Mouse (Mus musculus) liver, embryonic 15.5 days (tissue): ENCODE results near the gene Hspa4. TPM values are rescaled to one million over a fixed set of nuclear protein-coding genes. Genes with fewer than 3 reads are reported as not detected.
A peak's percentile ranks its signal among the peaks of the same experiment; 100 is the strongest.
"Not testable (repeated sequence)": the region's sequence is repeated elsewhere in the genome, so short reads cannot be mapped to it uniquely, and the experiment has no call there.

Source experiments
- ATAC-seq: fragments of 200-750 bp; cut with Nextera tagmentation; 2 replicates; pipeline ENCODE4 v1.8.0; 2017; ENCODE audit warnings: moderate number of reproducible peaks, mild to moderate bottlenecking, moderate library complexity; ENCODE audit not compliant: insufficient read depth
- H3K27ac ChIP-seq: fragments of 300-500 bp; sonication (generic); replicated peaks from 2 replicates; pipeline ENCODE4 v1.5.1; 2015; ENCODE audit warnings: mild to moderate bottlenecking, inconsistent platforms
- H3K27me3 ChIP-seq: fragments of 300-500 bp; sonication (generic); 2 replicates; pipeline ENCODE4 v1.6.1; 2015; ENCODE audit warnings: mild to moderate bottlenecking, inconsistent platforms
- H3K36me3 ChIP-seq: fragments of 300-500 bp; sonication (generic); replicated peaks from 2 replicates; pipeline ENCODE4 v1.6.1; 2015; ENCODE audit warnings: moderate library complexity, mild to moderate bottlenecking, inconsistent platforms
- H3K4me1 ChIP-seq: fragments of 300-500 bp; sonication (generic); replicated peaks from 2 replicates; pipeline ENCODE4 v1.6.1; 2015; ENCODE audit warnings: inconsistent platforms
- H3K4me2 ChIP-seq: fragments of 300-500 bp; sonication (generic); 2 replicates; pipeline ENCODE4 v1.6.1; 2015; ENCODE audit warnings: moderate library complexity, mild to moderate bottlenecking, inconsistent platforms
- H3K4me3 ChIP-seq: fragments of 300-500 bp; sonication (generic); replicated peaks from 2 replicates; pipeline ENCODE4 v1.5.1; 2015; ENCODE audit warnings: mild to moderate bottlenecking, inconsistent platforms
- H3K9ac ChIP-seq: fragments of 300-500 bp; sonication (generic); 2 replicates; pipeline ENCODE4 v1.6.1; 2015; ENCODE audit warnings: moderate library complexity, mild to moderate bottlenecking, inconsistent platforms
- H3K9me3 ChIP-seq: fragments of 300-500 bp; sonication (generic); replicated peaks from 2 replicates; pipeline ENCODE4 v1.6.1; 2016; ENCODE audit warnings: inconsistent platforms
- WGBS: fragments of 180-500 bp; shearing (Covaris S2); methylation state at CpG from one replicate; pipeline ENCODE4 v1.1.7; 2015; ENCODE audit warnings: mixed read lengths; ENCODE audit not compliant: insufficient replicate concordance; 5-methylcytosine and 5-hydroxymethylcytosine counted together
- polyA plus RNA-seq: library from polyadenylated mRNA; unstranded; fragments of >200 nt; fragmentation: Nextera tagmentation; extraction: Ambion mirVana; gene quantifications from 2 replicates; pipeline ENCODE4 v1.2.1, GENCODE M21; 2015

Hspa4 gene
- polyA plus RNA-seq, 1 experiment from 2014 or later: 41.7 TPM

DNA sequence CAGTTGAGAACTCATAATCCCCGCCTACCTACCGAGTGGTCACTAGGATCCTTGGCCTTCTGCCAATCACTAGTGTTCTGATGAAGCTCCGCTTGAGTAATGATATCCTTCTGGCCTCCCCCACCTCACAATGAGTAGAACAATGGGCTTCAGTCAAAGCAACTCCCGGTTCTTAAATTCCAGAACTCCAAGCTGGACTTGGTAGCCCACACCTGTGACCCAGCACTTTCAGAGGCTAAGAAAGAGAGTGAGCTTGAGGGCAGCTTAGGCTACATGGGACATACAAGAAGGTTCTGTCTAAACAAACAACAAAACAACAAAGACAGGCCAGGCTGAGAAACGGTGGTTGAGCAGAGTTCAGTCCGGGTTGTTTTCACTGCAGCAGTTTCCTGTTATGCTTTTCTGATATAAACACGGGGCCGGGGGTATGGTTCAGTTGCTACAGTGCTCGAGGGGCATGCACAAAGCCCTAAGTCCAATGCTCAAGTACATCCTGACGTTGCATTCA lies 7.4 kb upstream of the Hspa4 start:
- ATAC-seq: no peak
- H3K36me3 ChIP-seq: no peaks in the 10 kb centered on the region
- peaks cover 14% of the 10 kb centered on the region; the same call in 1 of the 2 replicates for H3K4me1 ChIP-seq
- no peak overlapping the region for H3K4me2 ChIP-seq
- no peak overlapping the region for H3K9ac ChIP-seq
- 35% methylated on average over 10 of the region's 10 CpGs for WGBS
- no peaks in the 10 kb centered on the region for H3K9me3 ChIP-seq
- no peak overlapping the region for H3K4me3 ChIP-seq
- H3K27ac ChIP-seq: 0 out of 2 replicates have a peak overlapping the region, but pooled peaks have one; percentile 48
- no peaks in the 10 kb centered on the region; the same call in 1 of the 2 replicates for H3K27me3 ChIP-seq

DNA sequence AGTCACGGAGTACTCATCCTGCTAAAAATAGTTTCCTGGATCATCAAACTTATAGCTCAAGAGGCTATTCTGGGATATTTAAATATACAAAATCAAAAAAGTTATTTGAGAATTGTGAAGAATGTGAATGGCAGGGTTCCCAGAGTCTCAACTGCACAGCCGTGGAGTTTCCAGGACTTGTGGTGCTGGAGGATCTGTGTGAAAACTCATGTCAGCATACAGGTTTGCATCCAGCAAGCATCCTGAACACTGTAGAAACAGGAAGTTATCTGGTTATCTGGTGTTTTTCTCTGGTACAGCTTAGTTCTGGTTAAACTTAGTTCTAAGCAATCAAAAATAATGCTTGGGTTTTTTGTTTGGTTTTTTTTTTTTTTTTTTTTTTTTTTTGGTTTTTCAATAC lies 6.7 kb upstream of the Hspa4 start:
- Histone ChIP-seq H3K4me2 (no peak overlapping the region), H3K36me3 (no peaks in the 10 kb centered on the region), H3K4me3 (no peak overlapping the region), H3K27me3 (no peaks in the 10 kb centered on the region; the same call in 1 of the 2 replicates), H3K27ac (no peak overlapping the region), H3K4me1 (peaks cover 14% of the 10 kb centered on the region; the same call in 1 of the 2 replicates), H3K9me3 (no peaks in the 10 kb centered on the region), H3K9ac (no peak overlapping the region)
- ATAC-seq: no peak
- WGBS: 40% methylated on average over 2 of the region's 2 CpGs

DNA sequence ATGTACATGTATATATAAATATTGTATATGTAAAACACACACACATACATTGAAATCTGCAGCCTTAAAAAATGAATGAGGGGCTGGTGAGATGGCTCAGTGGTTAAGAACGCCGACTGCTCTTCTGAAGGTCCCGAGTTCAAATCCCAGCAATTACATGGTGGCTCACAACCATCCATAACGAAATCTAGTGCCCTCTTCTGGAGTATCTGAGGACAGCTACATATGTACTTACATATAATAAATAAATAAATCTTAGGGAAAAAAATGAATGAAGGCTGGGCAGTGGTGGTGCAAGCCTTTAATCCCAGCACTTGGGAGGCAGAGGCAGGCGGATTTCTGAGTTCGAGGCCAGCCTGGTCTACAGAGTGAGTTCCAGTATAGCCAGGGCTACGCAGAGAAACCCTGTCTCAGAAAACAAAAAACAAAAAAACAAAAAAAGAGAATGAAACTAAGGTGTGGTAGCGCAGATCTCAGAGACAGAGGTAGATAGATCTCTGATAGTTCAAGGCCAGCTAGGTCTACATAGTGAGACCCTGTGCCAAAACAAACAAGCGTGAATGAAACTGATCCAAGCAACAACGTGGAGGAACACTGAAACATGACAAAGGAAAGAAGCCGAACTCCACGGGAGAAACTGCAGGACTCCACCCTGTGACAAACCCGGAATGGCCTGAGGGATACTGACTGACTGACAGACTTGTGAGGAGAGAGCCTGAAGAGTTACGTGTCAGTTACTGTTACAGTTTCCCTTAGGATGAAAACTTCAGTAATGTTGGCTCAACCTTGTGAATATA lies 4.0 kb upstream of the Hspa4 start:
- H3K9me3 ChIP-seq: no peaks in the 10 kb centered on the region
- 75% methylated on average over 14 of the region's 14 CpGs for WGBS
- H3K9ac ChIP-seq: no peak overlapping the region

DNA sequence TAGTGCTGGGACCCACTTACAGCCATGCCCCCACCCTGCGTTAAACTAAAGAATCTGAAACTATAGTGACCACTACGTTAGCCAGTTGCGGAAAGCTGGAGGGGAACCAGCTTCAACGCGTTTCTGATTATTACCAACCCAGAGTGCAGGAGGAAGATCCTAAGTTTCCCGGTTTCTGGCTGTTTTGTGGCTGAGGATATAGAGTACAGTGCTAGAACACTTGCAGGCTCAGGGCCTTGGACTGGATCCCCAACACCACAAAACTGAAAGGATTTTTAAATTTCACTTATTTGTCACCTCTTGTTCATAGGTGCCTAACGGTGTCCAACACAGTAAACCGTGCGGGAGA lies 884 bp upstream of the Hspa4 start:
- H3K9me3 ChIP-seq: no peaks in the 10 kb centered on the region
- H3K4me2 ChIP-seq: peak overlapping the region; percentile 87

More for the DNA sequence above, 4.0 kb upstream of the Hspa4 start:
- H3K27me3 ChIP-seq: no peaks in the 10 kb centered on the region; the same call in 1 of the 2 replicates
- H3K4me1 ChIP-seq: peaks cover 27% of the 10 kb centered on the region
- no peak overlapping the region for H3K4me2 ChIP-seq
- H3K36me3 ChIP-seq: no peaks in the 10 kb centered on the region
- no peak for ATAC-seq
- no peak overlapping the region for H3K4me3 ChIP-seq
- H3K27ac ChIP-seq: no peak overlapping the region

DNA sequence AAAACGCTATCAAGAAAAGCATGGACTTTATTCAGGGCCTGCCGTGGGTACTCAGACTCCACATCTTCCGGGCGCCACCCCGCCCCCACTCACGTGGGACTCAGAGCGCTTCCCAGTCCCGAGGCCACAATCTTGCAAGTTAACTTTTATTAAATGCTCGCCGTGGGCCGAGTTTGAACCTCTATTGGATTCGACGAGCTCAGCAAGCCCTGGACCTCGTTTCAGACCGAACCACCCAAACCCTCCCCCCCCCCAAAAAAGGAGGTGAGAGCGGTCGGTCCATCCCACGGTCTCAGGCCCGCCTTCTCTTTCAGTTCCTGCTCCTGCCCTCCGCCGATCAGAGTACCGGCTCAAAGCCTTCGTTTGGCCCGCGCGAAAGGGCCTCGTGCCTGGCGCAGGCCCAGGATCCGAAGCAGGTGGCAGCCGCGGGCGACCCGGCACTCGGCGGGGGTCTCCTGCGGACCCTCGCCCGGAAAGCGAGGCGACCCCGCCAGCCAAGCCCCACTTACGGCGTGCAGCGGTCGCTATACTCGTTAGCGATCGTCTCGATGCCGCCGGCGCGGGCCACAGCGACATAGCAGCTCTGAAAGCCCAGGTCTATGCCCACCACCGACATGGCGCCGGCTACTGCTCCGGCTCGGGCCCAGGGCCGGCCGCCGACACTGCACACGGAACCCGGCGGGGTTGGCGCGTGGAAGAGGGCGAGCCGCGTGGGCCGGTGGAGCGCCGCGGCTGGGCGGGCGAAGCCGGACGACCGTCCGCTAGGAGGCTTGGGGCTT lies 517 bp downstream of the Hspa4 start:
- Histone ChIP-seq H3K9me3 (no peaks in the 10 kb centered on the region), H3K9ac (peak overlapping the region; percentile 98), H3K4me3 (peak overlapping the region; percentile 99), H3K27ac (peak overlapping the region; percentile 99), H3K27me3 (no peaks in the 10 kb centered on the region), H3K36me3 (peaks cover 8% of the 10 kb centered on the region), H3K4me2 (peak overlapping the region; percentile 87), H3K4me1 (peaks cover 46% of the 10 kb centered on the region)
- under 1% methylated on average over 80 of the region's 80 CpGs for WGBS
- peak; percentile 60 for ATAC-seq

More for the DNA sequence above, 884 bp upstream of the Hspa4 start:
- ATAC-seq: no peak
- H3K9ac ChIP-seq: peak overlapping the region; percentile 98
- WGBS: 45% methylated on average over 9 of the region's 9 CpGs
- peak overlapping the region; percentile 99 for H3K27ac ChIP-seq
- peaks cover 37% of the 10 kb centered on the region for H3K4me1 ChIP-seq
- peak overlapping the region; percentile 99 for H3K4me3 ChIP-seq
- H3K27me3 ChIP-seq: no peaks in the 10 kb centered on the region
- peaks cover 3% of the 10 kb centered on the region; the same call in 1 of the 2 replicates for H3K36me3 ChIP-seq

DNA sequence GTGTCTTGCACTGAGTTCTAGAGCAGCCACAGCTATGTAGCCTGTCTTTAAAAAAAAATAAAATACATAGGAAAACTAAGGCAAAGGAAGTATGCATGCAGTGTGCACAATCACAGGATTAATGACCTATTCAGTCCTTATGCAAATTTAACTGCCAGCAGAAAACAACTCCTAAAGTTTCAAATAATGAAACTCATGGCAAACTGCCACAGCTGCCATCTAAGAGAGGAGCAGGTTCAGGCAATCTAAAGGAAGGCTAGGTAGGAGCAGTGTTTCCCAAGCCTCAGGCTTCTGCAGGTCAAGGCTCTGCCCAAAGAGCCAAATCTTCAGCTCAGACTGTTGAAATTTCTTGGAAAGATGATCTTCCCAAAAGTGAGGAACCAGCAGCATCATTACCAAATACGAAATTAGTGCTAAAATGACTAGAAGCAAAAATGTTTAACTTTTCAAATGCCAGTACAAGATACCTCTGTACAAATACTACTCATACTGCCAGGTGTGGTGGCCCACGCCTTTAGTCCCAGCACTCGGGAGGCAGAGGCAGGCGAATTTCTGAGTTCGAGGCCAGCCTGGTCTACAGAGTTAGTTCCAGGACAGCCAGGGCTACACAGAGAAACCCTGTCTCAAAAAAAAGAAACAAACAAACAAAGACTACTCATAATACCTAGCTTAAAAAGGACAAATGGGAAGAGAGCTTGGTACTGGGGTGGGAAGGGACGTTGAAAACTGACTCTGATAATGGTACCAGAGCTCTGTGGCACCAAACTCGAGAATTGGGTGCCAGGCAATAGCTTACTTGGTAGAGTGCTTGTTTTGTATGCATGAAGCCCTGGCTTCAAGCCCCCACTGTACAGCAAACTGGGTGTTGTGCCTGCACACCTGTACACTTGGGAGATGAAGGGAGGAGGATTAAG lies 2.1 kb downstream of the Hspa4 start:
- ATAC-seq: no peak
- Histone ChIP-seq H3K4me3 (peak overlapping the region; percentile 99), H3K4me2 (peak overlapping the region; percentile 87), H3K9ac (no peak overlapping the region; the same call in 1 of the 2 replicates), H3K9me3 (no peaks in the 10 kb centered on the region), H3K36me3 (peaks cover 15% of the 10 kb centered on the region), H3K4me1 (peaks cover 54% of the 10 kb centered on the region), H3K27me3 (no peaks in the 10 kb centered on the region), H3K27ac (peak overlapping the region; percentile 55; the same call in 1 of the 2 replicates)
- WGBS: 70% methylated on average over 7 of the region's 7 CpGs

DNA sequence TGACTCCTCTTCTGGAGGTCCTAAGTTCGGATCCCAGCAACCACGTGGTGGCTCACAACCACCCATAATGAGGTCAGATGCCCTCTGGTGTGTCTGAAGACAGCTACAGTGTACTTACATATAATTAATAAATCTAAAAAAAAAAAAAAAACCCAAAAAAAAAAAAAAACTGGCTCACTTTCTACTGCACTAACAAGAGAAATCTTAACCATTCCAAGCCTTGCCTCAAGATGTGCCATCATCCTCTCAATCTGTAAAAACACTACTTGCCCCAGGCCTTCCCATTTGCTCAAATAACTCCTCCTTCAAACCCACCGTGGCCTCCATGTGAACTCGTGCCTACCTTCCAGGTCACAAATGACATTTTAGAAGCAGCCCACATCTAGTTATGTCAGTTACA lies 3.4 kb downstream of the Hspa4 start:
- no peak overlapping the region for H3K4me2 ChIP-seq
- WGBS: 61% methylated on average over 4 of the region's 4 CpGs

DNA sequence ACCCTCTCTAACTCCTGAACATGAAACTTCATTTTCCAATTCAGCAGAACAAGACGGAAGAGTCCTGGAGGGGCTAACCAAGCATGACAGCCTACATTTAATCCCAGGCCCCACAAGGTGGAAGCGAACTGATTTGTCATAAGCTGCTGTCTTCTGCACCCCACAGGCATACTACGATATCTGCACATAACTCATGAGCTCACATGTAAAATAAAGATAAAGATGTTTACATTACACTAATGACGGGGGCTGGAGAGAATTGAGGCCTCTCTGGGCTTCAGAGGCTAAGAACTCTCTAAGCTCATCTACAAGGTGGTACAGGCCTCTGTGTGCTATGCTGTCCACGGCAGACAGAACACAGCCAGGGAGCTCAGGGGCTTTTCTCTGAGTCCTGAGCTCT lies 5.8 kb downstream of the Hspa4 start:
- Histone ChIP-seq H3K4me2 (0 out of 2 replicates have a peak overlapping the region, but pooled peaks have one; percentile 1), H3K27me3 (no peaks in the 10 kb centered on the region), H3K9ac (no peak overlapping the region), H3K4me1 (peaks cover 43% of the 10 kb centered on the region), H3K27ac (peak overlapping the region; percentile 67), H3K36me3 (peaks cover 48% of the 10 kb centered on the region), H3K4me3 (no peak overlapping the region), H3K9me3 (no peaks in the 10 kb centered on the region)
- peak; percentile 84 for ATAC-seq
- 46% methylated on average over 5 of the region's 5 CpGs for WGBS

More for the DNA sequence above, 3.4 kb downstream of the Hspa4 start:
- Histone ChIP-seq H3K27me3 (no peaks in the 10 kb centered on the region), H3K27ac (no peak overlapping the region), H3K4me1 (peaks cover 54% of the 10 kb centered on the region), H3K9me3 (no peaks in the 10 kb centered on the region), H3K36me3 (peaks cover 27% of the 10 kb centered on the region), H3K9ac (no peak overlapping the region), H3K4me3 (no peak overlapping the region)
- no peak for ATAC-seq

DNA sequence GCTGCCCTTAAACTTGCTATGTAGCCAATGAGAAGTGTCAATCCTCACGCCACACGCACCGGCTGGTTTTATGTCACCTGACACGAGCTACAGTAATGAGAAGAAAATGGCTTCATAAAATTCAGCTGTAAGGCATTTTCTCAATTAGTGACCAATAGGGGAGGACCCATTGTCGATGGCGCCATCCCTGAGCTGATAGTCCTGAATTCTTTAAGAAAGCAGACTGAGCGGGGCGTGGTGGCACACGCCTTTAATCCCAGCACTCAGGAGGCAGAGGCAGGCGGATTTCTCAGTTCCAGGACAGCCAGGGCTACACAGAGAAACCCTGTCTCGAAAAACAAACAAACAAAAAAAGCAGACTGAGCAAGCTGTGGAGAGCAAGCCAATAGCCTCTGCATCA lies 9.4 kb downstream of the Hspa4 start:
- no peak overlapping the region for H3K4me3 ChIP-seq
- H3K4me1 ChIP-seq: peaks cover 15% of the 10 kb centered on the region
- H3K9ac ChIP-seq: no peak overlapping the region
- H3K9me3 ChIP-seq: no peaks in the 10 kb centered on the region
- H3K27ac ChIP-seq: no peak overlapping the region
- ATAC-seq: no peak
- H3K27me3 ChIP-seq: no peaks in the 10 kb centered on the region
- H3K4me2 ChIP-seq: no peak overlapping the region
- peaks cover 81% of the 10 kb centered on the region for H3K36me3 ChIP-seq
- 86% methylated on average over 11 of the region's 11 CpGs for WGBS

DNA sequence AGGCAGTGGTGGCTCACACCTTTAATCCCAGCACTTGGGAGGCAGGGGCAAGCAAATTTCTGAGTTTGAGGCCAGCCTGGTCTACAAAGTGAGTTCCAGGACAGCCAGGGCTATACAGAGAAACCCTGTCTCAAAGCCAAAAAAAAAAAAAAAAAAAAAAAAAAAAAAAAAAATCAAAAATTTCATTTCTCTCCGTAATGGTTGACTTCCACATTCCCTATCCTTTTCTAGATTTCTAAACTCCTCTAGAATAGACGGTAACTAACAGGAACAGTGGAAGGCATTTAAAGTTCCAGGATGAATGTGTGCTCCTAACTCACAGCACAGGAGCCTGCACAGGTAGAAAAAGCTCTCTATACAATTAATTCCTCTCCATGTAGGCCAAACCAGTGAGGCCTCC lies 10.1 kb downstream of the Hspa4 start:
- not testable (repeated sequence) for H3K9ac ChIP-seq, H3K4me2 ChIP-seq, H3K4me3 ChIP-seq, H3K27ac ChIP-seq, ATAC-seq, H3K27me3 ChIP-seq, H3K9me3 ChIP-seq
- 80% methylated on average over 2 of the region's 2 CpGs for WGBS
- peaks cover 12% of the 10 kb centered on the region for H3K4me1 ChIP-seq
- peaks cover 85% of the 10 kb centered on the region for H3K36me3 ChIP-seq
